Mouse (Mus musculus): Measurements from ENCODE around the gene Pde8a.

DNA sequence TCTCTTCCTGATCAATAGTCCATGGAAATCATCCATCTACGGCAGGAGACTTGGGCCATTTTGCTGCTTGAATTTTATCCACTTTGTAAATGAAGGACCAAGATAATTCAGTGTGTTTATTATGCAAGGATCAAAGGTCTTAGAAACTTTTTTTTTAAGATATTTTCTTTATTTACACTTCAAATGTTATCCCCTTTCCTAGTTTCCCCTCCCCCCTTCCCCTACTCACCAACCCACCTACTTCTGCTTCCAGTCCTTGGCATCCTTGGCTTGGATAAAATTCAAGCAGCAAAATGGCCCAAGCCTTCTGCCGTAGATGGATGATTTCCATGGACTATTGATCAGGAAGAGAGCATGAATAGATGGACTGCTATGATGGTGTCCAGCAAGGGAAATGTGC, 38.1 kb downstream of the Pde8a start:
- TF ChIP-seq CTCF (IDR thresholded peaks at IDR 0.05; ENCODE audit: extremely low read depth, insufficient read length, insufficient replicate concordance, low read depth, low read length) (no peak), POLR2A (IDR thresholded peaks at IDR 0.05; ENCODE audit: low read depth, low read length) (no peak)
